Mouse (Mus musculus): ENCODE measurements around the gene Zfp846.

GRCm38 (mm10) chr9:20544070-20544821, 36.8 kb upstream of the Zfp846 start:
- no peak for TF ChIP-seq POLR2A (IDR thresholded peaks at IDR 0.05; ENCODE audit: control insufficient read depth in 1 of 2, insufficient read depth in 1 of 2, low read depth in 1 of 2, low read length in 2 of 2, poor library complexity in 1 of 2)
- TF ChIP-seq ZC3H11A (IDR thresholded peaks at IDR 0.05; ENCODE audit: low read depth, low read length): no peak
- no peak for TF ChIP-seq USF2 (IDR thresholded peaks at IDR 0.05; ENCODE audit: borderline replicate concordance in 1 of 2, insufficient read depth in 1 of 2, low read depth in 1 of 2, low read length in 2 of 2)
- TF ChIP-seq RAD21 (IDR thresholded peaks at IDR 0.05; ENCODE audit: low read depth, low read length): no peak
- TF ChIP-seq TCF12 (IDR thresholded peaks at IDR 0.05; ENCODE audit: low read depth, low read length): no peak
